Mouse (Mus musculus): ENCODE results near the gene Klhl6. TPM values are rescaled to one million over a fixed set of nuclear protein-coding genes. Genes with fewer than 3 reads are reported as not detected.
"Not testable (repeated sequence)": the region's sequence is repeated elsewhere in the genome, so short reads cannot be mapped to it uniquely, and the experiment has no call there.

The Klhl6 gene
- total and polyA plus RNA-seq, 3 experiments: 4.8 to 6.9 TPM; not detected in 1

DNA sequence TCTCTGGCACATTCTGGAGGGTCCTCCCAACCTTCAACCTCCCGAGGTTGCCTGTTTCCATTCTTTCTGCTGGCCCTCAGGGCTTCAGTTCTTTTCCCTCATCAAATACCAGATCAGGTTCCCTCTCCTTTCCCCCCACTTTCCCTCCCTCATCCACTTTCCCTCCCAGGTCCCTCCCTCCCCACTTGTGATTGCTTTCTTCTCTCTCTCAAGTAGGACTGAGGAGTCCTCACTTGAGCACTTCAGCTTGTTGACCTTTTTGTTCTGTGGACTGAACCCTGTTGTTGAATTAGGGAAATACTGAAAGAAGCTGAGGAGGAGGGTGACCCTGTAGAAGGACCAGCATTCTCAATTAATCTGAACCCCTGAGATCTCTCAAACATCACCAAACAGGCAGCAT lies 23.2 kb upstream of the Klhl6 start:
- Histone ChIP-seq H3K4me1 (ENCODE audit: control insufficient read depth in 1 of 2, insufficient read depth in 2 of 2, low read length in 2 of 2) (no peaks in the 10 kb centered on the region), H3K79me2 (ENCODE audit: control insufficient read depth, insufficient read depth, low read length, poor library complexity) (no peaks in the 10 kb centered on the region), H3K27me3 (ENCODE audit: control insufficient read depth in 1 of 2, insufficient read depth in 2 of 2, low read length in 2 of 2) (no peaks in the 10 kb centered on the region), H3K9ac (ENCODE audit: control insufficient read depth, low read depth, low read length, poor library complexity, severe bottlenecking) (no peak overlapping the region), H3K27ac (ENCODE audit: control insufficient read depth, low read depth, low read length) (no peak overlapping the region), H3K9me3 (replicated peaks; ENCODE audit: insufficient read depth, low read length) (no peaks in the 10 kb centered on the region), H3K36me3 (ENCODE audit: control insufficient read depth in 1 of 2, insufficient read depth in 2 of 2, low read length in 2 of 2) (no peaks in the 10 kb centered on the region), H3K4me3 (ENCODE audit: control insufficient read depth in 1 of 2, insufficient read depth in 1 of 2, low read depth in 2 of 2, low read length in 2 of 2) (no peak overlapping the region)
- TF ChIP-seq ZC3H11A (IDR thresholded peaks at IDR 0.05; ENCODE audit: low read depth, low read length): no peak
- no peak for TF ChIP-seq ZMIZ1 (IDR thresholded peaks at IDR 0.05; ENCODE audit: low read depth, low read length)
- no peak for TF ChIP-seq ETS1 (IDR thresholded peaks at IDR 0.05; ENCODE audit: low read depth, low read length)
- no peak for TF ChIP-seq EP300 (IDR thresholded peaks at IDR 0.05; ENCODE audit: low read depth in 1 of 2, low read length in 2 of 2)
- no peak for TF ChIP-seq POLR2AphosphoS2 (IDR thresholded peaks at IDR 0.05; ENCODE audit: low read length)
- no peak for TF ChIP-seq TBP (IDR thresholded peaks at IDR 0.05; ENCODE audit: low read depth, low read length)
- no peak for TF ChIP-seq ELF1 (IDR thresholded peaks at IDR 0.05; ENCODE audit: low read depth, low read length)
- no peak for TF ChIP-seq NELFE (IDR thresholded peaks at IDR 0.05; ENCODE audit: low read depth, low read length)
- TF ChIP-seq MAZ (IDR thresholded peaks at IDR 0.05; ENCODE audit: low read depth, low read length): no peak
- TF ChIP-seq GATA1 (IDR thresholded peaks at IDR 0.05; ENCODE audit: low read depth, low read length): no peak
- TF ChIP-seq BHLHE40 (IDR thresholded peaks at IDR 0.05; ENCODE audit: borderline replicate concordance, low read depth, low read length): no peak
- TF ChIP-seq CHD2 (IDR thresholded peaks at IDR 0.05; ENCODE audit: low read length): no peak
- TF ChIP-seq MAX (IDR thresholded peaks at IDR 0.05; ENCODE audit: low read length): no peak
- no peak for TF ChIP-seq HCFC1 (IDR thresholded peaks at IDR 0.05; ENCODE audit: low read depth, low read length)
- TF ChIP-seq GABPA (IDR thresholded peaks at IDR 0.05; ENCODE audit: low read depth, low read length): no peak
- TF ChIP-seq POLR2AphosphoS5 (IDR thresholded peaks at IDR 0.05; ENCODE audit: borderline replicate concordance, low read depth, low read length): no peak
- TF ChIP-seq MEF2A (IDR thresholded peaks at IDR 0.05; ENCODE audit: extremely low read depth, insufficient replicate concordance, low read depth, low read length, poor library complexity, severe bottlenecking): no peak
- no peak for DNase-seq (ENCODE audit: low read depth, low spot score)

DNA sequence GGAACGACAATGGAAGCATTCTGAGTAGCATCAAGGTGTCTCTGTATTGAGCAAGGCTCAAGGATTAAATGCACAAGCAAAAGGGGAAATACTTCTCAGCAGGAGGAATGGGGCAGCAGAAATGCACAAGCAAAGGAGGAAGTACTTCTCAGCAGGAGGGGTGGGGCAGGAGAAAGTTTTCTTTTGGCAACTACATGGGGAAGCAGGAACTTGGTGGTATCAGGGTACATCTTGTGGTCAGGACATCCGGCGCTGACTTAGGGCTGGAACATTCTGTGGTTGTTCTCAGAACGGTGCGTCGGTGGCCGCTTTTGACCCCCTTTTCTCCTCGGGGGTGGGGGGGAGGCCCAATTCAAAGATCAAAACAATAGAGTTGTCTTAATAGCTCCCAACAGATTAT lies 17.4 kb upstream of the Klhl6 start:
- not testable (repeated sequence) for H3K4me3 ChIP-seq (ENCODE audit: control insufficient read depth in 1 of 2, insufficient read depth in 1 of 2, low read depth in 2 of 2, low read length in 2 of 2); H3K27me3 ChIP-seq (ENCODE audit: control insufficient read depth in 1 of 2, insufficient read depth in 2 of 2, low read length in 2 of 2); H3K36me3 ChIP-seq (ENCODE audit: control insufficient read depth in 1 of 2, insufficient read depth in 2 of 2, low read length in 2 of 2); H3K9me3 ChIP-seq (replicated peaks; ENCODE audit: insufficient read depth, low read length); H3K9ac ChIP-seq (ENCODE audit: control insufficient read depth, low read depth, low read length, poor library complexity, severe bottlenecking); H3K27ac ChIP-seq (ENCODE audit: control insufficient read depth, low read depth, low read length); H3K4me1 ChIP-seq (ENCODE audit: control insufficient read depth in 1 of 2, insufficient read depth in 2 of 2, low read length in 2 of 2); H3K79me2 ChIP-seq (ENCODE audit: control insufficient read depth, insufficient read depth, low read length, poor library complexity)
- peak; percentile 34 for DNase-seq (ENCODE audit: low read depth, low spot score)
